Mouse (Mus musculus) ovary, adult 10 weeks (tissue): ENCODE measurements around the gene Hist1h2bq. TPM values are rescaled to one million over a fixed set of nuclear protein-coding genes. Genes with fewer than 3 reads are reported as not detected.

Experiments
- polyA plus RNA-seq: library from polyadenylated mRNA; stranded (reverse); fragments of 350-450 nt; fragmentation: Illumina TruSeq; extraction: RNeasy Lipid Tissue Mini Kit (QIAGEN cat#74804); gene quantifications from one replicate; pipeline ENCODE4 v1.2.3, GENCODE M21; 2014

Gene Hist1h2bq
- not detected for polyA plus RNA-seq

GRCm38 (mm10) chr13:21810073-21810472 lies at the start of gene Hist1h2bq, which contains the start of gene Hist1h2ao:
Gene Hist1h2bq, minus strand, starts transcription at chr13:21810197.
Gene Hist1h2ao, plus strand, starts transcription at chr13:21810465.

GRCm38 (mm10) chr13:21833461-21833860 lies 23.5 kb upstream of the Hist1h2bq start, which contains the start of the genes Hist1h2ap and Hist1h2br:
Gene Hist1h2ap, minus strand, starts transcription at chr13:21833507.
Gene Hist1h2br, plus strand, starts transcription at chr13:21833743.

GRCm38 (mm10) chr13:21831418-21832394 lies 21.7 kb upstream of the Hist1h2bq start, which contains the start of gene Hist1h4n:
Gene Hist1h4n, minus strand, starts transcription at chr13:21832196.

GRCm38 (mm10) chr13:21811539-21811938 lies 1.5 kb upstream of the Hist1h2bq start, which contains the start of gene Hist1h4m:
Gene Hist1h4m, plus strand, starts transcription at chr13:21811746.

GRCm38 (mm10) chr13:21786899-21787629 lies 22.9 kb downstream of the Hist1h2bq start, which contains the start of the genes Hist1h2an and Hist1h2bp:
Gene Hist1h2an, minus strand, starts transcription at chr13:21787218.
Gene Hist1h2bp, plus strand, starts transcription at chr13:21787461.

GRCm38 (mm10) chr13:21783255-21783617 lies 26.8 kb downstream of the Hist1h2bq start, which contains the start of gene Hist1h3i:
Gene Hist1h3i, minus strand, starts transcription at chr13:21783370.

GRCm38 (mm10) chr13:21779767-21780731 lies 29.9 kb downstream of the Hist1h2bq start, which contains the start of gene Hist1h1b:
Gene Hist1h1b, minus strand, starts transcription at chr13:21780625.

Other genes with a start within 250 kb of the Hist1h2bq start
- not detected for gene Olfr1364, start 228.4 kb downstream of the Hist1h2bq start, polyA plus RNA-seq
- not detected for gene Olfr1362, start 196.2 kb downstream of the Hist1h2bq start, polyA plus RNA-seq
- not detected for gene Olfr11, start 167.7 kb downstream of the Hist1h2bq start, polyA plus RNA-seq
- gene Olfr1361, start 146.8 kb downstream of the Hist1h2bq start, polyA plus RNA-seq = not detected
- not detected for gene Olfr1360, start 132.8 kb downstream of the Hist1h2bq start, polyA plus RNA-seq
- not detected for gene Olfr1359, start 112.1 kb downstream of the Hist1h2bq start, polyA plus RNA-seq
- not detected for gene Hist1h2bl, start 94.1 kb downstream of the Hist1h2bq start, polyA plus RNA-seq
- not detected for gene Hist1h2ai, start 93.8 kb downstream of the Hist1h2bq start, polyA plus RNA-seq
- not detected for gene Hist1h3h, start 92.5 kb downstream of the Hist1h2bq start, polyA plus RNA-seq
- not detected for gene Hist1h2bm, start 88.2 kb downstream of the Hist1h2bq start, polyA plus RNA-seq
- gene Hist1h4j, start 75.1 kb downstream of the Hist1h2bq start, polyA plus RNA-seq = not detected
- gene Hist1h4k, start 59.7 kb downstream of the Hist1h2bq start, polyA plus RNA-seq = not detected
- gene Hist1h2ak, start 56.4 kb downstream of the Hist1h2bq start, polyA plus RNA-seq = not detected
- not detected for gene Hist1h2bn, start 56.1 kb downstream of the Hist1h2bq start, polyA plus RNA-seq
- not detected for gene Hist1h1b, start 29.6 kb downstream of the Hist1h2bq start, polyA plus RNA-seq
- gene Hist1h3i, start 26.8 kb downstream of the Hist1h2bq start, polyA plus RNA-seq = not detected
- not detected for gene Hist1h2an, start 23.0 kb downstream of the Hist1h2bq start, polyA plus RNA-seq
- gene Hist1h2bp, start 22.7 kb downstream of the Hist1h2bq start, polyA plus RNA-seq = not detected
- gene Hist1h2ao, start 268 bp upstream of the Hist1h2bq start, polyA plus RNA-seq = not detected
- gene Hist1h4m, start 1.5 kb upstream of the Hist1h2bq start, polyA plus RNA-seq = not detected
- gene Hist1h4n, start 22.0 kb upstream of the Hist1h2bq start, polyA plus RNA-seq = not detected
- gene Hist1h2ap, start 23.3 kb upstream of the Hist1h2bq start, polyA plus RNA-seq = not detected
- 0.54 TPM for gene Hist1h2br, start 23.5 kb upstream of the Hist1h2bq start, polyA plus RNA-seq
- gene Zfp184, start 134.9 kb upstream of the Hist1h2bq start, polyA plus RNA-seq = 18.4 TPM
- not detected for gene Pom121l2, start 171.0 kb upstream of the Hist1h2bq start, polyA plus RNA-seq
- gene Prss16, start 199.5 kb upstream of the Hist1h2bq start, polyA plus RNA-seq = not detected
- gene Hist1h2ah, start 225.4 kb upstream of the Hist1h2bq start, polyA plus RNA-seq = not detected
- not detected for gene Hist1h2bk, start 225.7 kb upstream of the Hist1h2bq start, polyA plus RNA-seq
- gene Hist1h4i, start 231.2 kb upstream of the Hist1h2bq start, polyA plus RNA-seq = 1.00 TPM
- not detected for gene Hist1h2ag, start 232.7 kb upstream of the Hist1h2bq start, polyA plus RNA-seq
- gene Hist1h2bj, start 233.0 kb upstream of the Hist1h2bq start, polyA plus RNA-seq = not detected